Mouse (Mus musculus) T-helper 1 cell (primary cell): ENCODE data around the gene Gm10488.
"Not testable (repeated sequence)": the region's sequence is repeated elsewhere in the genome, so short reads cannot be mapped to it uniquely, and the experiment has no call there.

Experiments used
- in situ Hi-C: fragments of 300-600 bp; cut with MboI, MseI; formaldehyde crosslinking; loops from one replicate; pipeline ENCODE4 v1.15.1; 2025; ENCODE audit warnings: high pct_unique_total_duplicates

Gm10488 gene

GRCm38 (mm10) chrX:29976014-29976413 lies at the start of gene Gm10488:
Gene Gm10488 (plus strand): TSS chrX:29976314.
- in situ Hi-C loops = not testable (repeated sequence)
